Mouse (Mus musculus) heart, postnatal 0 days (tissue): ENCODE measurements around the gene Tmem177. TPM values are rescaled to one million over a fixed set of nuclear protein-coding genes. Genes with fewer than 3 reads are reported as not detected.

ENCODE experiments used
- ATAC-seq: fragments of 200-750 bp; cut with Nextera tagmentation; 2 replicates; pipeline ENCODE4 v1.8.0; 2017; ENCODE audit warnings: low read depth, moderate number of reproducible peaks, moderate library complexity; ENCODE audit not compliant: insufficient read depth
- DNase-seq: peaks from one replicate; pipeline ENCODE4 v3.0.0-alpha.2; 2016; ENCODE audit warnings: low spot score
- H3K27ac ChIP-seq: fragments of 300-500 bp; sonication (generic); 2 replicates; pipeline ENCODE4 v1.5.1; 2014; ENCODE audit warnings: low read depth, mild to moderate bottlenecking
- H3K27me3 ChIP-seq: fragments of 300-500 bp; sonication (generic); 2 replicates; pipeline ENCODE4 v1.6.1; 2014; ENCODE audit warnings: low read length, mixed read lengths; ENCODE audit not compliant: control insufficient read depth, insufficient read depth
- H3K36me3 ChIP-seq: fragments of 300-500 bp; sonication (generic); replicated peaks from 2 replicates; pipeline ENCODE4 v1.6.1; 2014; ENCODE audit warnings: low read length, mixed read lengths; ENCODE audit not compliant: control insufficient read depth, insufficient read depth
- H3K4me1 ChIP-seq: fragments of 300-500 bp; sonication (generic); 2 replicates; pipeline ENCODE4 v1.6.1; 2014; ENCODE audit warnings: antibody characterized with exemption; ENCODE audit not compliant: control insufficient read depth, insufficient read depth
- H3K4me2 ChIP-seq: fragments of 300-500 bp; sonication (generic); 2 replicates; pipeline ENCODE4 v1.6.1; 2014; ENCODE audit warnings: low read depth, mild to moderate bottlenecking, low read length, moderate library complexity
- H3K4me3 ChIP-seq: fragments of 300-500 bp; sonication (generic); 2 replicates; pipeline ENCODE4 v1.5.1; 2014; ENCODE audit warnings: low read depth, low read length
- H3K9ac ChIP-seq: fragments of 300-500 bp; sonication (generic); replicated peaks from 2 replicates; pipeline ENCODE4 v1.6.1; 2014; ENCODE audit warnings: low read depth, low read length, mixed read lengths
- H3K9me3 ChIP-seq: fragments of 300-500 bp; sonication (generic); replicated peaks from 2 replicates; pipeline ENCODE4 v1.6.1; 2016; ENCODE audit warnings: low read length; ENCODE audit not compliant: control insufficient read depth
- CTCF ChIP-seq: IDR thresholded peaks from 2 replicates; pipeline ENCODE4 v1.5.1; 2016; ENCODE audit warnings: antibody characterized with exemption, control low read depth, low read depth
- EP300 ChIP-seq: IDR thresholded peaks from 2 replicates; pipeline ENCODE4 v1.6.1; 2016; ENCODE audit warnings: antibody characterized with exemption, low read depth
- whole genome bisulfite sequencing: fragments of 180-500 bp; shearing (Covaris S2); extraction: QIAGEN DNeasy Blood & Tissue Kit; methylation state at CpG from one replicate; pipeline ENCODE4 v1.1.7; 2014; 5-methylcytosine and 5-hydroxymethylcytosine counted together
- polyA plus RNA-seq: library from polyadenylated mRNA; unstranded; fragments of >200 nt; fragmentation: Nextera tagmentation; extraction: Ambion mirVana; gene quantifications from 2 replicates; pipeline ENCODE4 v1.2.1, GENCODE M21; 2015
- total RNA-seq: library from RNA; depleted of rRNA; stranded (reverse); fragments of >200 nt; gene quantifications from 2 replicates; pipeline ENCODE4 v1.2.3, GENCODE M21; 2014; ENCODE audit warnings: low replicate concordance; rRNA removed

Gene Tmem177
- total and polyA plus RNA-seq, 2 experiments from 2014 or later, result 5.3 to 9.4 TPM

DNA sequence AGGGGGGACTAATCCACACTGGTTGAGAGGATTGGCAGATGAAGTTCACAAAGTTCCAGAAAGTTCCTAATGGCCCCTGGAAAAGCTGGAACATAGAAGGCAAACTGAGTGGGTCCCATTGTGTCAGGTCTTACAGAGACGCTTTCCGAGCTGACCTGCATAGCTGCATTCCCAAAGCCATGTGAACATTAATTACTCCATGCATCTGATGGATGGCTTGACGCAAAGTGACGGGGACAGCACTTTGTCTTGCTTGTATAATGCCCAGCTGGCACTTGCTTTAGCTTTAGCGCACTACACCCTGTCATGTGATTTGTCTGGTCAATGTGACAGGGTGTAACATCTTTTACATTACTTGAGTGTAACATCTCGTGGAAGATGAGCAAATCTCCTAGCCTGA lies 47.7 kb downstream of the Tmem177 start:
- WGBS, result 80% methylated on average over 6 of the region's 6 CpGs
- no peaks in the 10 kb centered on the region for H3K9me3 ChIP-seq
- H3K36me3 ChIP-seq, result no peaks in the 10 kb centered on the region
- no peak overlapping the region for H3K4me3 ChIP-seq
- DNase-seq (no peak), ATAC-seq (no peak)
- no peaks in the 10 kb centered on the region for H3K4me1 ChIP-seq
- no peak overlapping the region for H3K27ac ChIP-seq
- H3K9ac ChIP-seq, result no peak overlapping the region
- H3K27me3 ChIP-seq, result no peaks in the 10 kb centered on the region
- no peak for TF ChIP-seq CTCF
- H3K4me2 ChIP-seq, result no peak overlapping the region

DNA sequence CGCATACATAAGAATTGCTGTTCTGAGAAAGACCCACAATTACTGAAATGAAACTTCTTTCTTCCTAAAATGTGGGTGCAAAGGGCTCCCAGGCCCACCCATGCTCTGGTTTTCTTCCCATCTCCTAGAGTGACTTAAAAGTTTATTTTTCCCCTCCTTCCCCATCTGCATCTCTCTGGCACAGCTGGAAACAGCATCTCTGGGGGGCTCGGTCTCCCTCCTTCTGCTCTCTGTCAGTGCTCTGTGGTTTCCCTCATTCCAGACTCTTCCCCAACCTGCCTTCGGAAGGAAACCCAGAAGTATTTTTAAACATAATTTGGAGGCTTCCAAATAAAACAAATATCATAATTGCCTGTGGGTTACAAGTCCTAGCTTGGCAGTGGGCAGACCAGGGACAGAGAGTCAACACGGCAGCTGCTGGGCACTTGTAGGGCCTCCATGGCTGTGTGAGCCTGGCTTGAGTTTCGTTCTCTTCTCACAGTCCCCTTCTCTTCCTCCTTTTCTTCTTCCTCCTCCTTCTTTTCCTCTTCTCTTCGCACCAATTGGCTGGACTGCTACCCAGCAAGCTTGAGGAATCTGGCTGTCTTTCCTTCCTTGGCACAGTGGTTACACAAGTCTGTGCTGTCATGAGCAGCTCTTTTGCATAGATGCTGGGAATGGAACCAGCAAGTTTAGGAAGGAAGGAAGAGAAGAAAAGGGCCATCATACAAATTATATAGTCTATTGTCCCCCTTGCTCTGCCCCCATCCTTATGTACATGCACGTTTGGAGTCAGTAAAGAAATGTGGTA lies 49.3 kb downstream of the Tmem177 start:
- Histone ChIP-seq H3K9me3 (no peaks in the 10 kb centered on the region), H3K4me1 (no peaks in the 10 kb centered on the region), H3K4me2 (no peak overlapping the region), H3K4me3 (no peak overlapping the region), H3K9ac (no peak overlapping the region), H3K36me3 (no peaks in the 10 kb centered on the region), H3K27ac (no peak overlapping the region), H3K27me3 (no peaks in the 10 kb centered on the region)
- TF ChIP-seq EP300 (no peak), CTCF (no peak)
- DNase-seq (no peak), ATAC-seq (no peak)
- WGBS, result 64% methylated on average over 7 of the region's 7 CpGs

DNA sequence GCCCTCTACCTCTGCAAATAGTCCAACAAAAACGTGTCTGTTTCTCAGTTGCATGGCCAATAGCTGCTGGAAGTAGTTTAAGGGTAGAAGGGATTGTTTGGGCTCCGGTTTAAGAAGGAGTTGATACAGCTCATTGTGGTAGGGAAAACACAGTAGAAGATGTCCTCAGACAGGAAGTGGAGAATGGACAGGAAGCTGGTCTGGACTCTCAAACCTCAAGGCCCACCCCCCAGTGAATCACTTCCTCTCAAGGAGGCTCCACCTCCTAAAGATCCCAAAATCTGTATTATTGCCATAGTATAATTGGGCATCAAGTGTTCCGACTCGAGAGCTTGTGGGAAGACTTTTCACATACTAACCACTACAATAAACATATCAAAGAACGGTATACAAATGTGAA lies 53.4 kb downstream of the Tmem177 start:
- no peak overlapping the region for H3K27ac ChIP-seq
- no peaks in the 10 kb centered on the region for H3K36me3 ChIP-seq
- WGBS, result 73% methylated on average over 5 of the region's 5 CpGs
- TF ChIP-seq EP300 (no peak), CTCF (no peak)
- H3K4me2 ChIP-seq, result no peak overlapping the region
- no peak overlapping the region for H3K9ac ChIP-seq
- no peak overlapping the region for H3K4me3 ChIP-seq
- no peaks in the 10 kb centered on the region for H3K27me3 ChIP-seq
- H3K4me1 ChIP-seq, result no peaks in the 10 kb centered on the region
- 0 out of 2 replicates have a peak, but pooled peaks cover 4% of the 10 kb centered on the region for H3K9me3 ChIP-seq
- DNase-seq (no peak), ATAC-seq (no peak)

Other genes starting within 250 kb of the Tmem177 start
- gene Ptpn4, start 75.6 kb downstream of the Tmem177 start, total RNA-seq, result 14.0 and 16.7 TPM in 2 replicates
- 3.2 and 4.1 TPM in 2 replicates for gene Ptpn4, start 75.6 kb downstream of the Tmem177 start, polyA plus RNA-seq
- not detected in 2 replicates for gene Cfap221, start 84.0 kb upstream of the Tmem177 start, total RNA-seq
- gene Cfap221, start 84.0 kb upstream of the Tmem177 start, polyA plus RNA-seq, result 0.04 TPM in 1 of 2 replicates, not detected in the other
- not detected in 2 replicates for gene Sctr, start 93.7 kb upstream of the Tmem177 start, total RNA-seq
- not detected in 2 replicates for gene Sctr, start 93.7 kb upstream of the Tmem177 start, polyA plus RNA-seq
- 0.23 and 7.8 TPM in 2 replicates for gene Tmem37, start 160.9 kb upstream of the Tmem177 start, total RNA-seq
- gene Tmem37, start 160.9 kb upstream of the Tmem177 start, polyA plus RNA-seq, result 6.8 and 6.9 TPM in 2 replicates
- 261 and 316 TPM in 2 replicates for gene Dbi, start 207.9 kb upstream of the Tmem177 start, total RNA-seq
- 1,218 and 1,378 TPM in 2 replicates for gene Dbi, start 207.9 kb upstream of the Tmem177 start, polyA plus RNA-seq
- gene 3110009E18Rik, start 208.0 kb upstream of the Tmem177 start, total RNA-seq, result 11.5 TPM in 1 of 2 replicates, not detected in the other
- 11.3 and 11.4 TPM in 2 replicates for gene 3110009E18Rik, start 208.0 kb upstream of the Tmem177 start, polyA plus RNA-seq